Mouse (Mus musculus) spleen, adult 2 months (tissue): ENCODE measurements around the gene Lpar5.

Experiments
- CTCF ChIP-seq: fragments of 200-500 bp; IDR thresholded peaks from 2 replicates; pipeline ENCODE4 v1.5.1; 2011; ENCODE audit warnings: mild to moderate bottlenecking, inconsistent platforms; ENCODE audit not compliant: insufficient read depth, insufficient read length, insufficient replicate concordance; ENCODE audit errors: extremely low read depth
- POLR2A ChIP-seq: fragments of 200-500 bp; IDR thresholded peaks from 2 replicates; pipeline ENCODE4 v1.6.1; 2011; ENCODE audit warnings: low read depth, low read length, inconsistent platforms

DNA sequence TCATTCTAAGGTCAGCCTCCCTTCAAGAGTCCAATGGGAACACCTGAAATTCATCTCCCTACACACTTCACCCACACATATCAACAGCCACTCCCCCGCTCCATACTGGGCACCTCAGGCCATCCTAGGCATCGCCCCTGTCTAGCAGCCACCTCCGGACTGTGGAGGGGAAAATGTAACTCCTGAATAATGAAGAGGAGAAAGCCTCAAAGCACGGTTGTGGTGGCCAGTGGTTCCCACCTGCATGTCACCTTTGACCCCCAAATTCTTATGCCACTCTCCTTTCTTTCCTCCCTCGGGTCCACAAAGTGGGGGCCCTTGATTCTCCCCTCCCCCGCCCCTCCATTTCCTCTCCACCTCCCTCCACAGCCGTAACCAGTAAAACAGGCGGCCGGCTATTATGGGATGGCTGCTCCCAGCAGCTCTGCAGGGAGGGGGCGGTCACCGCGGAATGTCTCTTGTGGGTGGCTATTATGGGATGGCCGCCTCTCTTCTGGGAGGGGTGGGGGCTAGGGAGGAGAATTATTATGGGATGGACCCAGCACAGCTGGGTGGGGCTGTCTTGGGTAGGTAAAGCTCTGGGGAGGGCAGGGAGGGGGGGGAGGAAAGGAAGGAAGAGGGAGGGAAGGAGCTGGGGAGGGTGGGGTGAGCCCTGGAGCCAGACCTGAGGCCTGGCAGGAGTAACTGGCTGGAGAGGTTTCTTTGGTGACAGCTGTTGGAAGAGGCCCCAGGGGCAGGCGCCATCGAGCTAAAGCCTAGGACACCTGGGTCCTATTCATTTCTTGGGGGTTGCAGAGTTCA is 22.0 kb downstream of the Lpar5 start:
- no peak for TF ChIP-seq CTCF
- no peak for TF ChIP-seq POLR2A
